Mouse (Mus musculus) left cerebral cortex, adult 6 months (tissue): ENCODE measurements around the gene Tasp1. TPM values are rescaled to one million over a fixed set of nuclear protein-coding genes. Genes with fewer than 3 reads are reported as not detected.

Source experiments
- long read RNA-seq, 2 experiments: library from polyadenylated mRNA; unstranded; transcript quantifications; one replicate each; pipeline ENCODE4 v2.0.0; 2019 to 2020
- polyA plus RNA-seq: library from polyadenylated mRNA; unstranded; fragments of <200 nt; fragmentation: Nextera tagmentation; gene quantifications from 2 replicates; pipeline ENCODE4 v1.2.3, GENCODE M21; 2021

The Tasp1 gene
- 28.0 and 38.9 TPM in 2 replicates for polyA plus RNA-seq
- long read RNA-seq, experiment 1, transcript Tasp1-203 (14 exons, 2,258 nt): major isoform, 83 of 309 reads
- long read RNA-seq, experiment 1, transcript Tasp1-202 (13 exons, 2,127 nt): minor isoform, 9 of 309 reads
- long read RNA-seq, experiment 1, transcript Tasp1-201 (14 exons, 2,480 nt): minor isoform, 75 of 309 reads
- long read RNA-seq, experiment 1, partial matches to known transcripts: 87 of 309 reads
- long read RNA-seq, experiment 1, other reads (novel, unspliced or antisense): 55 of 309 reads
- long read RNA-seq, experiment 2, transcript Tasp1-203 (14 exons, 2,258 nt): minor isoform, 14 of 77 reads
- long read RNA-seq, experiment 2, transcript Tasp1-201 (14 exons, 2,480 nt): major isoform, 18 of 77 reads
- long read RNA-seq, experiment 2, partial matches to known transcripts: 29 of 77 reads
- long read RNA-seq, experiment 2, other reads (novel, unspliced or antisense): 14 of 77 reads

DNA sequence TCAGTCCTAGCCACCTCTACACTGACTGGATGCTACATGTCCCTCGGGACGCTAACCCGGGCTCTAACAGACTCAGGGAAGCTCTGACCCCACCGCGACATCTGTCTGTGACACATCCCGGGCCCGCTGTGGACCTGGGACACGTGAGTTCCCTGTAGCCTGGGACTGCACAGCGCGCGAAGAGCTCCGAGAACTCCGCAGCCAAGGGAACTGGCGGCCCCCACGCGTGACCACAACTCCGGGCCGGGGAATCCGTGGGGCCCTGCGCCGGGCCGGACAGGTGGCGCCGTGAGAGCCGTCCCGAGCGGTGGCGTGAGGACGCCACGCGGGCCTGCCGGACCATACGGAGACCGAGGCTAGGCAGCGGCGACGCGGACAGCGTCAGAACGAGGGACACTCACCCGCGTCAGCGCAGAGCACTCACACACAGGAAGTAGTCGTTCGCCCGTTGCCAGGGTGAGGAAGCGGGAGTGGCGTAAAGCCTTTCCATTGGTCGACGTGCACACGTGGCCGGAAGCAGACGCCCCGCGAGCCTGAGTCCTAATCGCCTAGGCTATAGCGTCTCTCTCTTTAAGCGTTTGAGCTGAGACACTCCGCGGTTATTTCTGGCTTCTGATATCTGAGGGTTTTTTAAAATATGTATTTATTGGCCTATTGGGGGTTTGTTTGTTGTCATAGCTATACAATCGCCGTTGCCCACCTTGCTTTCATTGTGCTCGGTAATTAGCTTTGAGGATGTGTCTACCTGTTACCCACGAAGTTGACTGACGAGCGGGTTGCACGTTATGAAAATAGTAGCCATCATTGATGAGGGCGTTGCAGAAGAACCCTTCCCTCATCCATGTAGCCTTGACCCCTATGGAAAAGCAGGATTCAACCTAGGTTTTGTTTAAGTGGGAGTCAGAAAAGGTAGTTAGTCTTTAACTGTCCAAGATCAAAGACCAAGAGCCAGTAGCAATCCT is at the start of gene Tasp1:
Gene Tasp1 (minus strand): TSS at position 453 of the 962 bp plus-strand sequence.

Other genes starting within 250 kb of the Tasp1 start
- not detected in 2 replicates for gene Gm17374, start 85.2 kb upstream of the Tasp1 start, polyA plus RNA-seq
- gene Esf1, start 103.8 kb upstream of the Tasp1 start, polyA plus RNA-seq: 10.7 and 11.8 TPM in 2 replicates
- 55.0 and 67.9 TPM in 2 replicates for gene Ndufaf5, start 103.8 kb upstream of the Tasp1 start, polyA plus RNA-seq